Mouse (Mus musculus) thymus, postnatal 4 days (tissue): ENCODE results near the gene Cdc14a.

Source experiments
- DNase-seq: peaks from one replicate; pipeline ENCODE4 v3.0.0; 2021

Gene Cdc14a

DNA sequence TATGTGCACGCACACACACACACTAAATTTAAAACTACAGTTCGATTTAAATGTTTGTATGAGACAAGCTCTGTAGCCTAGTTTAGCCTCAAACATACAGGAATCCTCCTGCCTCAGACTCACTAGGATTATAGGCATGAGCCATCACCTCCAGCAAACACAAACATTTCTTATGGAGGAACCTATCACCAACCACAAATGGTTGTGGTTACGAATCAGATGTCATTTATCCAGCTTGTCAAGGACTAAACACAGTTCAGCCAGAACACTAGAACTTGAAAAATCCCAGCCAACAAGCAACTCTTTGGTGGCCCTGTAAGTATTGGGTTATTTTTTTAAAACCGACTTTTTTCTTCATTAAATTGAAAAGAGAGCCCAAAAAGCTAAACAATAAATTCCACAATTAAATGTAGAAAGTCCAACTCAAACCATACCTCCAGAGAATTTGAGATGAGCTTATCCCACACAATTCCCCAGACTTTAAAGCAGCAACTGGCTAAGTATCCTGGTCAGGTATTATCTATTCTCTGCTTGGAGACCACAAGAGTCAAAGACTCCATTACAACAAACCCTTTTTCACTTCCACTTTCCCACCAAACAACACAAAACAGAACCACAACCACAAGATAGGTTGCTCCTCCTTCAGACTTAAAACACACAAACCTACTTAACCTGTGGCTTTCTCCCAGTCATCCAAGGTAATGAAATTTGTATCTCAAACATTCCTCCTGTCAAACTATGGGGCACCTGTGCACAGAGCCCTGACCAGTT is 10.7 kb downstream of the Cdc14a start:
- DNase-seq: no peak

GRCm38 (mm10) chr3:116410051-116410450 is 13.8 kb downstream of the Cdc14a start:
- DNase-seq: no peak

DNA sequence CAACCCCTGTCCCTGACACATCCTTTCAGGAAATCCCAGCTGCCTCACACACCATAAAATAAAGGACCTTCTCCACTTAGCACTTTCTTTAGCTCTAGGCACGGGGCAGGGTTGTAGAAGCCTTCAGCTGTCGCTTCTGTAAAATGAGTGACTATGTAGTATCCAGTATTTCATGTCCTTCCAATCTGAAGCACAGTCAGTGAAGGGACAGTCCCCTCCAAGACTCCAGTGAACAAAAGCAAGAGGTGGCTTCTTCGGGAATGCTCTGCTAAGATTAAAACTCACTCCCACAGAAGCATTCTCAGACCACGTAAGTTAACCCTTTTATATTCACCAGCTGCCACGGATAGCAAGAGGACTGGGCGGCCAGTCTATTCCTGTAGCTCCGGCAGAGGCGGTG is 14.3 kb downstream of the Cdc14a start:
- DNase-seq: no peak

- DNase-seq: no peak
Observed at GRCm38 (mm10) chr3:116408856-116409255, 15.0 kb downstream of the Cdc14a start.

DNA sequence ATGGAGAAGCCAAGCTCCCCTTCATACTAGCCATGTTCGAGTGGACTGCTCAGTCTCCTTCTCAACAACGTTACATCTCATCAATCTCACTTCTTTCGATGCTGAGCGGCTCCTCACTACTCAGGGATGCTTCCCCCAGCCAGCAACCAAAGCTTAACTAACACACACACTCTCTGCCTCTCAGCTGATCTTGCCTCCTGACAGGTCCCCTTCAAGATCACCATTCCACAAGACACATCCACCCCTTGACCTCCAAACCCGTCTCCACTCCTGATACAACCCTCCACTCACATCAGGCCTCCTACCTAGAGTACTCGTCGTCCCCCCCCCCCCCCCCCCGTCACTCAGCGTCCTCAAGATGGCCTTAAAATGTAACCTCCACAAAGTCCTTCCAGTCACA is 18.3 kb downstream of the Cdc14a start:
- no peak for DNase-seq

GRCm38 (mm10) chr3:116401436-116401835 is 22.4 kb downstream of the Cdc14a start:
- DNase-seq: no peak

GRCm38 (mm10) chr3:116399349-116400090 is 24.3 kb downstream of the Cdc14a start:
- DNase-seq: no peak

DNA sequence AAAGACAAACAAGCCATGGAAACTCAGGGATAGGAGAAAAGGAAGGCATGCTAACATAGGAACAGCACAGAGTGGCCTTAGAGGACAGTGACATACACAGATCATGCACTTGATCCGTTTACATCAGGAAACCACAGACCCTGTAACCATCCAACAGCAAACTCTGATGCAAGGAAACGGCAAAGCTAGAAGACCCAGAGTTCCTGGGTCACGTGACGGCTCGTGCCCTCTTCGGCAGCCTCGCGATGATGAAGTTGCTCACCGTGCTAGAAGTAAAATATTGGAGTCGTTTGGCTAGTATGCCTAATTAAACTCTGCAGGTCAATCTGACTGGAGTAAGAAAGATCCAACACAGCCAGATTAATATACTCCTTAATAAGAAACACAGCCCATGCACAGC is 25.3 kb downstream of the Cdc14a start:
- peak; percentile 54 for DNase-seq

DNA sequence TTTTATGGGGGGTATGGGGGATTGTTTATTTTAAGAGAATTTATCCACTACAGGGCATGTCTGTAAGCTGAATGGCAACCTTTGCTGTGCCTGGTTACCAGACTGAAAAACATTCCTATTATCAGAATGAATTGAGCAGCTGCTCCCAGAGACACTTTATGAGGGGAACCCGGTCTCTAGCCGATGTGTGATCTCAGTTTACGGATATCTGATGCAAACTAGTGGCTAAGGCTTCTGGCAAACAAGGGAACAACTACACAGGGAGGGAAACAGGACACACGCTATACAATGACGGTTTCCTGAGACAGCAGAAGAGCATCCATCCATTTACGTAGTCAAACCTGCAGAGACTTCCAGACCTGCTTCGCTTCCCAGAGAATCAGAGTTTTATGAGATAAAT is 25.9 kb downstream of the Cdc14a start:
- no peak for DNase-seq

- DNase-seq: no peak
Observed at GRCm38 (mm10) chr3:116397341-116397740, 26.5 kb downstream of the Cdc14a start.

GRCm38 (mm10) chr3:116396571-116396970 is 27.3 kb downstream of the Cdc14a start:
- DNase-seq: no peak

DNA sequence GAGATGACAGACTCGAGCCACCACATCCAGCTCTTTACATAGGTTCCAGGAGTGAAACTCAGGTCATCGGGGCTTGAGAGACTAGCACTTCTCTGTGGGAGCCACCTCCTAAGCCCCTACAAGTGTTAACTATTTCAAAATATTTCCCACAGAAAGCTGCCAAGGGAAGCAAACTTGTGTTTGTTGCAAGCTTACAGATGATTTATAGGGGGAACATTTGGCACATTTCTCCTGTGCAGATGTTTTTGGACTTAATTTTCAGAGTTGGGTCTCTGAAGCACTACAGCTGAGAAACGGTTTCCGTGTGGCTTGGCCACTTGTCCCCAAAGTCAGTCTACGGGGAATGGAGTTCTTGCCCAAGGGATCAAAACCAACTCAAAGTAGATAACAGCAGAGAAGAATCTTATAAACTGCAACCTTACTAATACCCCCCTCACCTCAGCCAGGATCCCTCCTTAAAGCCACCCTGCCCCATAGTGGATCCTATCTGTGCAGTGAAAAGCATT is 28.9 kb downstream of the Cdc14a start:
- DNase-seq: no peak

GRCm38 (mm10) chr3:116391399-116391798 is 32.4 kb downstream of the Cdc14a start:
- DNase-seq: no peak

DNA sequence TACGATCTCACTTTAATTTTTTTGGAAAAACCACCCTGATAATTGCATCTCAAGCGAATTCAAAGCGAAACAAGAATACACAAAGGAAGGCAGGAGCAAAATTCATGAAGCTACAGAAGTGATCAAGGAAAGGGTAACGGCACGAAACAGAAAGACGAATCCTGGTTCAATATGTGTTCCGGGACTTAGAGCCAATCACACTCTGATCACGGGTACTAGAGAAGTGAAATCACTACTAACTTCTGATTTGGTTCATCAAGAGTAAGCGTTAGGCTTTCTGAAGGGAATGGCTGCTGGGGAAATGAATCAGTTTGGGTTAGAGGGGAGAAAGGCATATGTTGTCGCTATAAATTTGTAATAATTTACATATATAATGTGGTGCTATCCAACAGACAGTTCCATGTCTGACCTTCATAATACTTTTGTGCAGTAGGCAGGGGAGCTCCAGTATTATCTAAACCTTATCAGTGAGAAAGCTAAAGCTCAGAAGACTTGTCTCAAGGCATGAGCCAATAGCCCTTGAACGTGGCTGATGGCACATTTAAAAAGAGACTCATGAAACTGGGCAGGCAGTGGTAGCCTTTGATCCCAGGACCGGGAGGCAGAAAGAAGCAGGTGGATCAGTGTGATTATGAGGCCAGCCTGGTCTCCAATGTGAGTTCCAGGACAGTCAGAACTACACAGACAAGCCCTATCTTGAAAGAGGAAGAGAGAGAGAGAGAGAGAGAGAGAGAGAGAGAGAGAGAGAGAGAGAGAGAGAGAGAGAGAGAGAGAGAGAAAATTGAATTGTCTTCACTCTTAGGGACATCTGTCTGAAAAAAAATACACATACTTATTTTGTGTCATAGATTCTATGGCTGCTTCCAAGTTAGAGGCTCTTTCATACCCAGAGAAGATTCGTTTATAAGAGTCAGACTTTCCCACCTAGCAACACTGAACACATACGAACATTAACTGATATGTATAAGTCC is 34.0 kb downstream of the Cdc14a start:
- DNase-seq: no peak

DNA sequence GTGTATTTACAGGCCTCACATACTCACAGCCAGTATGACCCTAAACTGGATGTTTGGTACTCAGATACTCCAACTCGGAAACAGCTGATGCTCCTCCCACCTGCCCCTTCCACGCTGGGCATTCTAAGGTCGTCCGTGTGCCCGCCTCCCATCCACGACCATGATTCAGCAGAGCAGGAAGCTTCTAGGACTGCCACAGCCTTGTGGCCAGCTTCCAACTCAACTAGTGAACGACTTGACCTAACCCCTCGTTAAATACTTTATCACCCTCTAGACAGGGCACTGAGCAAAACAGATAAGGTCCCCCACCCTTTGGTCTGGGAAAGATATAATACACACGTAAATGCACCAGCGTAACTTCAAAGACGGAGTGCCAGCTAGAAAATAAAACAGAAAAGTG is 35.0 kb downstream of the Cdc14a start:
- DNase-seq: no peak

DNA sequence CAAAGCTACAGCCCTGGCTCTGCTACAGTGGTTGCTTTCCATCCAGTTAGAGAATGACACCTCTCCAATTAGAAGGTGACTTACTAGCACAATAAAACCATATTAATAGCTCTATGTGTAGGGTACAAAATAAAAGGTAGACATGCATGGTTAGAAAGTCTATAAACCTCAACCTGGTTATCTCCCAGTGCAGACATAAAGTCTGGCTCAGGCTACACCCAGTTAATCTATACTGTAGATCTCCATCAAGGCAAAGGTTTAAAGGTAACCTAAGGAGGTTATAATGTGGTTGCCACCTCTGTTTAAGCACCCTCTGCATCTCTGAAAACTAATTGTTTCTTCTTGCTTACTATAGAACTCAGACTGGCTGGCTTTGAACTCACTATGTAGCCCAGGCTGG is 36.9 kb downstream of the Cdc14a start:
- DNase-seq: no peak

DNA sequence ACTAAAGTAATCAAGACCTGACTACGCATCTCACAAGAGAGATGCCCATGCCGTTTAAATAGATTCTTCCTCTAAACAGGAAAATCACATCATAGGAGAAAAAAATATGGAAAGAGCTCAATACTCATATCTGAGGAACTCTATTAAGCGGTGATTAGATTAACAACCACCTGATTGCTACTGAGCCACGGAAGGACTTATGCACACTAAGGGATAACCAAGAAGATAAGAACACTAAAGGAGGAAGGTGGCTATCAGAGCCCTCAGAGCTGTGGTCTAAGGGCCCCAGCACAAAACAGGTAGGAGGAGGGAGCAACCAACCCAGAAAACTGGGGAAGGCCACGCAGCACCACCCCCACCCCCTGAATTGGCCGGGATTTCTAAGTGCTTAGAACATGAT is 37.5 kb downstream of the Cdc14a start:
- DNase-seq: no peak

DNA sequence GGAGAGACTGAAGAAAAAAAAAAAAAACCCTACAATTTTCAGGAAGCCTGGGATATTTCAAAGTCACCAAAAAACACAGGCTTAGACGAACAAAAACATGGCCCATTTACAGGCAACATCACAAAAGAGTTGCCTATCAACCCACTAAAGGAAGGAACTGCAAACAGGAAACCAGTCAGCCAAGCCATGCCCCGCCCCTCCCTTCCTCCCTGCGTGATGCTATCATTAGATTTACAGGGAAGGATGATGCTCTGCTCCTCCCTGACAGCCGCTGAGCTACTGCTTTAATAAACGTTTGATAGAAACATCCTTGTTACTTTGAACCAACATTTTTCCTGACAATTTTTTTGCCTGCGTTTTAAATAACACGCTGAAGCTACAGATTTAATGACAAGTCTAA is 39.5 kb downstream of the Cdc14a start:
- peak; percentile 22 for DNase-seq

DNA sequence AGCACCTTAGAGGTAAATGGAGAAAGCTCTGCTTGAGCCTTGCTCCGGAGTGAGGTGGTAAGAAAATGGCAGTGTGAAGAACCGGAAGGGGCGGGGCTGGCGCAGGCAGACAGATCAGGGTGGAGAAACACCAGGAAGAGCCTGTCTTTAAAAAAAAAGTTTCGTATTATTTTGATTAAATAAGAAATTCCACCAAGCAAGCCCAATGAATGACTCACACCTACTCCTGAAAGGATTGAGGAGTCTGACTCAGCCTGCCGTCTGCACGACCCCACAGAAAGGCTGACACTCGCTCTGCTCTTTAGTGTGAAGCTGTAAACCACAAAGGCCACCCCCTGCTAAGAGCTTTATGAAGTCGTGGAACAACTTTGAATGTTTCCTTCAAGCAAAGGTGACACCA is 43.5 kb downstream of the Cdc14a start:
- peak; percentile 14 for DNase-seq

GRCm38 (mm10) chr3:116375442-116375841 is 48.4 kb downstream of the Cdc14a start:
- DNase-seq: no peak

DNA sequence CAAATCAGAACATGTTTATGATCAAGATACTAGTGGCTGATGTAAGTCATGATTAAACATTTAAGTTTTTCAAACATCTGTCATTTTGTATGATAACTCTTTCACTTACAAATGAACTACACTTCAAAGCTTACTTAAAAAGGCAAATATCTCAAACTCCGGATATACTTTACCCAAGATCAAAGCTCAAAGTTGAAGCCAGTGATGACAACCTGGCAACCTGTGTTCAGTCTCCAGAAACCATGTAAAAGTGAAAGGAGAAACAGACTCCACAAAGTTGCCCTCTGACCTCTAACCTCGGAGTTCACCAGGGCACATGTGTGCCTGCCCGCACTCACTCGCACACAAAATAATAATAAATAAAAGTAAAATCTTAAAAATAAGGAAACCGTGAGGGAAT is 49.3 kb downstream of the Cdc14a start:
- no peak for DNase-seq

GRCm38 (mm10) chr3:116373196-116373595 is 50.6 kb downstream of the Cdc14a start:
- DNase-seq: no peak

GRCm38 (mm10) chr3:116368868-116369437 is 54.9 kb downstream of the Cdc14a start:
- DNase-seq: no peak
